Mouse (Mus musculus) cerebellum, adult 11-12 months (tissue): Measurements from ENCODE around the gene Gm20929.
"Not testable (repeated sequence)": the region's sequence is repeated elsewhere in the genome, so short reads cannot be mapped to it uniquely, and the experiment has no call there.

Experiments
- DNase-seq: peaks from one replicate; pipeline ENCODE4 v3.0.0; 2022

Gene Gm20929

GRCm38 (mm10) chrY:53843649-53844048, at the start of gene Gm20929:
Gene Gm20929, plus strand, starts transcription at chrY:53843949.
- not testable (repeated sequence) for DNase-seq
